Mouse (Mus musculus) kidney, embryonic 15.5 days (tissue): ENCODE measurements at regions not wholly inside any gene's neighbourhood (a gene's known extent, or its start where the extent isn't known, plus 50 kb on each side); places are given as distances from the start of the nearest gene placed in this dataset.

Experiments
- ATAC-seq: fragments of 200-750 bp; cut with Nextera tagmentation; replicated peaks from 2 replicates; pipeline ENCODE4 v1.8.0; 2017; ENCODE audit warnings: moderate TSS enrichment; ENCODE audit not compliant: low FRiP score
- H3K27ac ChIP-seq: fragments of 300-500 bp; sonication (generic); 2 replicates; pipeline ENCODE4 v1.5.1; 2015; ENCODE audit warnings: mild to moderate bottlenecking, inconsistent platforms
- H3K27me3 ChIP-seq: fragments of 300-500 bp; sonication (generic); 2 replicates; pipeline ENCODE4 v1.6.1; 2015; ENCODE audit warnings: inconsistent platforms
- H3K36me3 ChIP-seq: fragments of 300-500 bp; sonication (generic); 2 replicates; pipeline ENCODE4 v1.6.1; 2015; ENCODE audit warnings: inconsistent platforms
- H3K4me1 ChIP-seq: fragments of 300-500 bp; sonication (generic); 2 replicates; pipeline ENCODE4 v1.6.1; 2015; ENCODE audit warnings: inconsistent platforms
- H3K4me2 ChIP-seq: fragments of 300-500 bp; sonication (generic); 2 replicates; pipeline ENCODE4 v1.6.1; 2015; ENCODE audit warnings: moderate library complexity, mild to moderate bottlenecking, inconsistent platforms
- H3K4me3 ChIP-seq: fragments of 300-500 bp; sonication (generic); replicated peaks from 2 replicates; pipeline ENCODE4 v1.5.1; 2015; ENCODE audit warnings: mild to moderate bottlenecking, inconsistent platforms
- H3K9ac ChIP-seq: fragments of 300-500 bp; sonication (generic); 2 replicates; pipeline ENCODE4 v1.6.1; 2015; ENCODE audit warnings: mild to moderate bottlenecking, inconsistent platforms
- H3K9me3 ChIP-seq: fragments of 300-500 bp; sonication (generic); replicated peaks from 2 replicates; pipeline ENCODE4 v1.6.1; 2016; ENCODE audit warnings: inconsistent platforms
- WGBS: fragments of 180-500 bp; shearing (Covaris S2); methylation state at CpG from one replicate; pipeline ENCODE4 v1.1.7; 2015; ENCODE audit warnings: mixed read lengths; 5-methylcytosine and 5-hydroxymethylcytosine counted together

DNA sequence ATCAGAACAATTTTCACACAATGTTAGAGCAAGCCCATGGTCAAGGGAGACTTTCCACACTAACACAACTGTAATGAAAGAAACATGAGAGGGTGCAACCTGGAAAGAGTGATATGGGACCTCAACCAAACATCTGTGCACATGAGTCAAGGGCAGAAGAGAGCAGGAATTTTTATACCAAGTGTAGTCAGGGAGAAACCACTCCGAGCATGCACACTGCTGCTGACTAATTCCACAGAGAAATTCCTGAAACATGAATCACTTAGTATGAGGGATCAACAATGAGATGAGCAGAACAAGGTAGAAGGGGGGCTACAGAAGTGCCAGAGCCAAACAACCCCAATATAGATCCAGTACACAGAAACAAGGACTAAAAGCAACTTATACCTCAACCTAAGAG lies 363.1 kb upstream of the Fbxo33 start:
- WGBS, result 67% methylated on average over 1 of the region's 1 CpGs
- no peak overlapping the region for H3K4me3 ChIP-seq
- no peak for ATAC-seq
- no peaks in the 10 kb centered on the region for H3K36me3 ChIP-seq
- H3K9ac ChIP-seq, result no peak overlapping the region
- no peaks in the 10 kb centered on the region for H3K9me3 ChIP-seq
- H3K27me3 ChIP-seq, result no peaks in the 10 kb centered on the region
- H3K4me1 ChIP-seq, result no peaks in the 10 kb centered on the region
- H3K27ac ChIP-seq, result no peak overlapping the region
- no peak overlapping the region for H3K4me2 ChIP-seq

DNA sequence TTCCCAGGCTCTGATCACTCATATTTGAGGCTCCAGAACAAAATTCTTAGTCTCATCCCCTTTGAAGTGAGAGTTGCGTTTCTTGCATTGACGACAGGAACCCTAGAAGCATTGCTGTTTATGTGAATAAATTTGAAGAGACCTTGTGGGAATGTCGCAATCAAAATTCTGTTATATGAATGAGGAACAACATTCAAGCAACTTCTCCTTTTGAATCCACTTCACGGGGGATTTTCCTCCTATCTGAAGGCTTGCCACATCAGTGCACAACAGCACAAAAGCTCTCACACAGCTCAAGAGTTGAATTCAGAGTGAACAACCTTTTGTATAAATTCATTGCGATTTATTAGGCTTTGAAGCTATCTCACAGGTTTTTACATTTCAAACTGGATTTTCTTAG lies 360.2 kb upstream of the Fbxo33 start:
- no peak for ATAC-seq
- WGBS, result 88% methylated on average over 5 of the region's 5 CpGs

DNA sequence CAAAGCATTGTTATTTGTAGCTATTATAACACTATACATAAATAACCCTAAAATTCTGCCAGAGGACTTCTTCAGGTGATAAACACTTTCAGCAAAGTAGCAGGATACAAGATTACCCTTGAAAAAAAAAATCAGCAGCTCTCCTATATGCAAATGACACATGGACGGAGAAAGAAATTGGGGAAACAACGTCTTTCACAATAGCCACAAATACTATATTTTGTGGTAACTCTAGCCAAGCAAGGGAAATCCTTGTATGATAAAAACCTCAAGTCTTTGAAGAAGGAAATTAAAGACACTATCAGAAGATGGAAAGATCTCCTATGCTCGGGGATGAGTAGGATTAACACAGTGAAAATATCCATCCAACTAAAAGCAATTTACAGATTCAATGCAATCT lies 344.4 kb upstream of the Fbxo33 start:
- Histone ChIP-seq H3K4me1 (no peaks in the 10 kb centered on the region), H3K27me3 (no peaks in the 10 kb centered on the region), H3K4me3 (no peak overlapping the region), H3K9me3 (no peaks in the 10 kb centered on the region), H3K9ac (no peak overlapping the region), H3K4me2 (no peak overlapping the region), H3K27ac (no peak overlapping the region), H3K36me3 (no peaks in the 10 kb centered on the region)
- WGBS, result 88% methylated on average over 3 of the region's 3 CpGs
- ATAC-seq, result no peak

More for the DNA sequence above, 360.2 kb upstream of the Fbxo33 start:
- Histone ChIP-seq H3K4me3 (no peak overlapping the region), H3K9ac (no peak overlapping the region), H3K4me2 (no peak overlapping the region), H3K27me3 (no peaks in the 10 kb centered on the region), H3K9me3 (no peaks in the 10 kb centered on the region), H3K36me3 (no peaks in the 10 kb centered on the region), H3K27ac (no peak overlapping the region), H3K4me1 (no peaks in the 10 kb centered on the region)

DNA sequence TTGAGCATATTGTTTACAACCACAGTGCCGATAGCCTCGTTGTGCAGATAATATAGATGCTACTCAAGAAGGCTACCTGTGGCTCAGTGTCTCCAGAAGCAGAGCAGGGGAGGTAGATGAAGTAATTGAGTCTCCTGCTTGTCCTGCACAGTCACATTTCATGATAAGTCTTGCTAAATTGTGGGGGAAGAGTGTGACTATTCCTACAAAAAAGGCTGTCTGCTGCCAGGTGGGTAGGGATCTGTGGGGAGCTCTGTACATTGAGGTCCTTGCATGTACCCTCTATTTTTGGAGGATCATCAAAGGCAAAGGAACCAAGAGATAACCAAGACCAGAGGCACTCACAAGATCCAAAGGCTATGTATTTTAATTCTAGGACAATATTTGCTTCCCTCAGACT lies 320.3 kb upstream of the Fbxo33 start:
- H3K9me3 ChIP-seq, result no peaks in the 10 kb centered on the region
- no peak overlapping the region for H3K27ac ChIP-seq
- no peak overlapping the region for H3K4me2 ChIP-seq
- H3K9ac ChIP-seq, result no peak overlapping the region
- no peak overlapping the region for H3K4me3 ChIP-seq
- 69% methylated on average over 2 of the region's 2 CpGs for WGBS
- no peak for ATAC-seq
- no peaks in the 10 kb centered on the region for H3K27me3 ChIP-seq
- no peaks in the 10 kb centered on the region for H3K4me1 ChIP-seq
- no peaks in the 10 kb centered on the region for H3K36me3 ChIP-seq

DNA sequence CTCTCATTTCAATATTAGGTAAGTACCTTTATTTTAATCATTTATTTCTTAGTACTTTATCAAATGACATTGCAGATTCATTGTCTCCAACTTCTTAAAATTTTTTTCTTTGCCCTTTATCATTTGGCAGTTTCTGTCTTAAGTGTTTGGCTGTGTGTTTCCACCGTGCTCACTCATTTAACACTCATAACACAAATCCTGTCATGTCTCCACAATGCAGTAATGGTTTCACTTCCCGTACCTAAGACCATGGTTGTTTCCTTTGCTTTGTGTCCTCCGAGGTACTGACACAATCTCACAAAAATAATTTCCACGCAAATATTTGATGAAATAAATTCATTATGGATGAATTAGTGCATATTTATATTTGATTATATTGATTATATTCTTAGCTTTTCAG lies 311.0 kb upstream of the Fbxo33 start:
- H3K27ac ChIP-seq, result no peak overlapping the region
- WGBS, result 85% methylated on average over 4 of the region's 4 CpGs
- H3K4me3 ChIP-seq, result no peak overlapping the region
- H3K36me3 ChIP-seq, result no peaks in the 10 kb centered on the region
- no peak for ATAC-seq
- no peak overlapping the region for H3K4me2 ChIP-seq
- H3K4me1 ChIP-seq, result no peaks in the 10 kb centered on the region
- no peaks in the 10 kb centered on the region for H3K27me3 ChIP-seq
- no peaks in the 10 kb centered on the region for H3K9me3 ChIP-seq
- no peak overlapping the region for H3K9ac ChIP-seq

DNA sequence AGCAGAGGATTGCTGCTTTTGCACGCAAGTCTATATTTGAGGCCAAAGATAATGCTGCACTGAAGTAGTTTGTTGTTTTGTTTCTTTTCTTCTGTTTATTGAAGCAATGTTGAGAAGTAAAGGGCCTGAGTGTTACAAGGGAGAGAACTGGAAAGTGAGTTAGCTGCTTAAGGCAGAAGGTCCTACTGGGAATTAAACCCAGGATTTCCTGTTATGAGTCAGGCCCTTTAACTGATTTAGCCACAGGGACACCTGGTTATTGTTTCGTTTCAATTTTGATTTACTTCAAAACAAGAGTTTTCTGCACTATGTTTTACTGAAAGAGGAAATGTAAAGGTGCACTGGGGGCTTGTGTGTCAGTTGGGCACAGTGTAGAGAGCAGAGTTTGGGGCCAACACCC lies 303.8 kb upstream of the Fbxo33 start:
- H3K4me2 ChIP-seq, result no peak overlapping the region
- no peak for ATAC-seq
- no peak overlapping the region for H3K9ac ChIP-seq
- no peak overlapping the region for H3K4me3 ChIP-seq
- H3K27me3 ChIP-seq, result no peaks in the 10 kb centered on the region
- H3K9me3 ChIP-seq, result no peaks in the 10 kb centered on the region
- H3K36me3 ChIP-seq, result no peaks in the 10 kb centered on the region
- WGBS, result 78% methylated on average over 2 of the region's 2 CpGs
- no peak overlapping the region for H3K27ac ChIP-seq
- H3K4me1 ChIP-seq, result no peaks in the 10 kb centered on the region

DNA sequence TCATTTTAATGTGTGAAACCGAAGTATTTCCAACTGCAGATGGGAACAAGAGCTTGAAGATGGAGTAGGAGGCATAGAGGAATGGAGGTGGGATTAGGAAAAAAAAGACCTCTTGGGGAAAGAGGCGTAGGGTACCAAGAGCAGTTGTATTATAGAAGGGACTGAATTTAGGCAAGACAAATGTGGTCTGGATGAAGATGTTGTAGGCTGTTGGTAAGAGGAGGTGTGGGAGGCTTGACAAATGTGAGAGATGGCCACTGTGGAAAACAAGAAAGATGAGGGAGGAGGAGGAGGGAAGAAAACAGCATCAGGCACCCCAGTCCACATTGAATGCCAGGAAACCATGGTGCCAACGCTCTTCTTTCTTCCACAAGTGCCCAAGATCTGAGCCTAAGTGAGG lies 302.4 kb upstream of the Fbxo33 start:
- Histone ChIP-seq H3K9ac (no peak overlapping the region), H3K4me2 (no peak overlapping the region), H3K27ac (no peak overlapping the region), H3K27me3 (no peaks in the 10 kb centered on the region), H3K4me3 (no peak overlapping the region), H3K4me1 (no peaks in the 10 kb centered on the region), H3K36me3 (no peaks in the 10 kb centered on the region), H3K9me3 (no peaks in the 10 kb centered on the region)
- ATAC-seq, result no peak
- 91% methylated on average over 3 of the region's 3 CpGs for WGBS

DNA sequence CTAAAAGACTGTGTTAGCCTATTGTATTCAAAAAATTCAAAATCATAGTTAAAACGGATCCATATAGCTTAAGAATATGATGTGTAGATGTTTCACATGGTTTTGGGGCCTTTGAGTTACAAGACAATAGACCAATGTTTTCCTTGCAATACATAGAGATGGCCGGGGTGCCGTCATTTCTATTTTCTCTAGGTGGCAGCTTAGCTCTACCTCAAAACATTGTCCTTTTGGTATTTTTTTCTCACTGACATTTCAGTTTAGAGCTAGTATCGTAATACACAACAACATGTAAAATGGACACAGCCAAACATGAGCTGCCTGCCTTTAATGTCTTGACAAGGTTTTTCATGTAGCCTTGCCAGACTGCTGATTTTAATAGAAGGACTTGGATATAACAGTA lies 290.3 kb upstream of the Fbxo33 start:
- Histone ChIP-seq H3K9me3 (no peaks in the 10 kb centered on the region), H3K36me3 (no peaks in the 10 kb centered on the region), H3K4me3 (no peak overlapping the region), H3K4me1 (no peaks in the 10 kb centered on the region), H3K9ac (no peak overlapping the region), H3K27me3 (no peaks in the 10 kb centered on the region), H3K4me2 (no peak overlapping the region), H3K27ac (no peak overlapping the region)
- ATAC-seq, result no peak
- 82% methylated on average over 4 of the region's 4 CpGs for WGBS

DNA sequence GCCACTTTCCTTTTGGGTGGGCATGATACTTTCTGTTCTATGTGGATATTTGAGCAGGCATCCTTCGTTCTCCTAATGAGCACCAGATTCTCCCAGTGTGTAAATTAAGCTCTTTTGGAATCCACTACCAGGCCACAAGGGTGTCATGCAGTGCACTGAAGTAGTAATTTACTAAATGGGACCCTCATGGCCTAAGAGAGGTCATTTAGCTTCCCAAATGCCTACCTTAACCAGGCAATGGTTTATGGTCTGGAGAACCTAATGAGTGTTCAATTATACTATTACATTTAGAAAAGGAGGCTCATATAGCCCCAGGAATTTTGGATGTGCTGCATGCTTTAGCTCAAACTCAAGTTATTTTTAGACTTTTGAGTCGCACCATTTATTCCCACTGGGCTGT lies 289.6 kb upstream of the Fbxo33 start:
- Histone ChIP-seq H3K36me3 (no peaks in the 10 kb centered on the region), H3K9me3 (no peaks in the 10 kb centered on the region), H3K27ac (no peak overlapping the region), H3K9ac (no peak overlapping the region), H3K27me3 (no peaks in the 10 kb centered on the region), H3K4me2 (no peak overlapping the region), H3K4me3 (no peak overlapping the region), H3K4me1 (no peaks in the 10 kb centered on the region)
- WGBS, result 54% methylated on average over 2 of the region's 2 CpGs
- no peak for ATAC-seq

DNA sequence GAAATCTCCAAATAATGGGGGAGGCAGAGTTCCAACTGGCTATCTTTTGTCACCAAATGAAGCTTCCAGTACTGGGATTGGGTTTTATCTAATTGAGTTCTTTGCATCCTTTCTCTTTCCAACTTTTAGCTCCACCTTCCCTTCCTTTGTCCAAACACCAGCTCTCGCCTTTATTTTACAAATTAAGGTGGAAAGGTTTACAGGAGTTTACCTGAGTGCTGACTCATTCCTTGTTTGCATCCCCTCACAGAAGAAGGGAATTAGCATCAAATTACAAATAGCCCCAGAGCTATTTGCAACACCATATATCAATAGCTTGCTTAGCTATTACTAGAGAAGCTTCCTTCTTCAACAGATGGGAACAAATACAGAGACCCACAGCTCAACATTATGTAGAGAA lies 287.9 kb upstream of the Fbxo33 start:
- H3K36me3 ChIP-seq, result no peaks in the 10 kb centered on the region
- no peaks in the 10 kb centered on the region for H3K27me3 ChIP-seq
- H3K9ac ChIP-seq, result no peak overlapping the region
- H3K4me3 ChIP-seq, result no peak overlapping the region
- H3K4me2 ChIP-seq, result no peak overlapping the region
- no peak overlapping the region for H3K27ac ChIP-seq
- no peak for ATAC-seq
- H3K9me3 ChIP-seq, result no peaks in the 10 kb centered on the region
- 36% methylated on average over 1 of the region's 1 CpGs for WGBS
- no peaks in the 10 kb centered on the region for H3K4me1 ChIP-seq

DNA sequence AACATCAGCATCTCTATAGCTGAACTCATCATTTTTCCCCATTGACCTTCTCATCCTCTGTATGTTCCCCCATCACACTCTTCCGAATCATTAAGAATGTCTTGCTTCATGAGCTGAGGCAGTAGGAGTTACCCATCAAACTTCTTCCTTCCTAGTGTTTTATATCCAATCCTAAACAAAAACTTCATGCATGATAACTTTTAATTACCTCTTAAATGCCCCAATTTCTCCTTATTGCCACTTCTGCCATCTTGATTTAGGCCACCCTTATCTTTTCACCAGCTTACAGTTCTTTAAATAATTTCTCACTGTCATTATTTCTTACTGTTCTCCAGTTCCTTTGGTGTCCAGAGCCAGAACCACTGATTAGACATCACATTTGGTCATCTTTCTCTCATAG lies 277.9 kb upstream of the Fbxo33 start:
- no peak overlapping the region for H3K4me3 ChIP-seq
- H3K4me2 ChIP-seq, result no peak overlapping the region
- WGBS, result 49% methylated on average over 1 of the region's 1 CpGs
- H3K9me3 ChIP-seq, result no peaks in the 10 kb centered on the region
- H3K4me1 ChIP-seq, result no peaks in the 10 kb centered on the region
- ATAC-seq, result peak; percentile 75
- H3K9ac ChIP-seq, result no peak overlapping the region
- no peaks in the 10 kb centered on the region for H3K27me3 ChIP-seq
- H3K27ac ChIP-seq, result no peak overlapping the region
- H3K36me3 ChIP-seq, result no peaks in the 10 kb centered on the region

DNA sequence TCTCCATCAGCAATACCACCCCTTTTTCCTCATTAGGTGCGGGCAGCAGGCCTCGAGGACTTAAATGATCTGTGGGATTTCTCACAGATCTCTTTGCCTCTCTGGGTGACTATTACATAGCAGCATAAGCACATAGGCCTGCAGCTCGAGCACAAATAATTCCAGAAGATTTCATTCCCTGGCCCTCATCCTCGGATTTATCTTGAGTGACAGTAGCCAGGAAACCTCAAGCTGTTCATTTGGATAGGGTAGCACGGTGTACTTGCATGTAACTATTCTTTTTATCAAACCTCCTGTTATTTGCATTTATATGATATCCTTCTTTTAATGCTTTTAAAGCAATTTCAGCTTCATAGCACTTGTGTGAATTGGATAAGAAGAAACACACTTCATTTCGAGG lies 268.5 kb upstream of the Fbxo33 start:
- Histone ChIP-seq H3K36me3 (no peaks in the 10 kb centered on the region), H3K4me2 (no peak overlapping the region), H3K27me3 (no peaks in the 10 kb centered on the region), H3K9me3 (no peaks in the 10 kb centered on the region), H3K4me1 (no peaks in the 10 kb centered on the region), H3K9ac (no peak overlapping the region), H3K4me3 (no peak overlapping the region), H3K27ac (no peak overlapping the region)
- no peak for ATAC-seq
- 80% methylated on average over 6 of the region's 6 CpGs for WGBS

DNA sequence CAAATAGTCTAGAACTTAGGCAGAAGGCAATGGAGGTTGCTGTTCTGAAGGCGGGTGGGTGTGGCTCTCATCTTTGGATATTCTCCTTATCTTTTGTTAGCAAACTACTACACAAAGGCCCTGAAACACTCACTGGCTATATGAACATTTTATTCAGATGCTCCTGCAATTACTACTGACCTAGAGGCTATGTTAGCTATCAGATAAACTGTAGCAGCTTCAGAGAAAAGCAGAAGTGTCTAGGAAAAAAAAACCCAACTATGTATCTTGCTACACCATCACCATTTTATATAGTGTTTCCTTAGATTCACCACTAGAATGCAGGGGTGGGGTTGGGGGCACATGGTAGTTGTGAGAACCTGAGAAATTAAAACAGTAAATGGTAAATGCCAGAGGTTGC lies 268.0 kb upstream of the Fbxo33 start:
- 85% methylated on average over 1 of the region's 1 CpGs for WGBS
- H3K9ac ChIP-seq, result no peak overlapping the region
- no peaks in the 10 kb centered on the region for H3K36me3 ChIP-seq
- H3K4me2 ChIP-seq, result no peak overlapping the region
- H3K4me3 ChIP-seq, result no peak overlapping the region
- no peaks in the 10 kb centered on the region for H3K4me1 ChIP-seq
- H3K9me3 ChIP-seq, result no peaks in the 10 kb centered on the region
- no peak for ATAC-seq
- no peaks in the 10 kb centered on the region for H3K27me3 ChIP-seq
- no peak overlapping the region for H3K27ac ChIP-seq
